Mouse (Mus musculus) midbrain, postnatal 0 days (tissue): ENCODE measurements around the gene Nxpe4. TPM values are rescaled to one million over a fixed set of nuclear protein-coding genes. Genes with fewer than 3 reads are reported as not detected.

Experiments used
- ATAC-seq: fragments of 200-750 bp; cut with Nextera tagmentation; 2 replicates; pipeline ENCODE4 v1.8.0; 2017; ENCODE audit warnings: moderate number of reproducible peaks, mild to moderate bottlenecking, moderate TSS enrichment, moderate library complexity; ENCODE audit not compliant: low FRiP score
- DNase-seq: peaks from one replicate; pipeline ENCODE4 v3.0.0-alpha.2; 2015; ENCODE audit warnings: low spot score
- H3K27ac ChIP-seq: fragments of 300-500 bp; sonication (generic); 2 replicates; pipeline ENCODE4 v1.5.1; 2014; ENCODE audit warnings: low read depth, mild to moderate bottlenecking, low read length, mixed read lengths
- H3K27me3 ChIP-seq: fragments of 300-500 bp; sonication (generic); 2 replicates; pipeline ENCODE4 v1.6.1; 2014; ENCODE audit warnings: low read length, control low read depth, mixed read lengths; ENCODE audit not compliant: insufficient read depth
- H3K36me3 ChIP-seq: fragments of 300-500 bp; sonication (generic); 2 replicates; pipeline ENCODE4 v1.6.1; 2014; ENCODE audit warnings: low read length, control low read depth, mixed read lengths; ENCODE audit not compliant: insufficient read depth
- H3K4me1 ChIP-seq: fragments of 300-500 bp; sonication (generic); 2 replicates; pipeline ENCODE4 v1.6.1; 2014; ENCODE audit warnings: mild to moderate bottlenecking, control low read depth, antibody characterized with exemption, low read length, mixed read lengths; ENCODE audit not compliant: insufficient read depth
- H3K4me2 ChIP-seq: fragments of 300-500 bp; sonication (generic); 2 replicates; pipeline ENCODE4 v1.6.1; 2014; ENCODE audit warnings: low read depth, mild to moderate bottlenecking, low read length, mixed read lengths; ENCODE audit not compliant: poor library complexity, severe bottlenecking
- H3K4me3 ChIP-seq: fragments of 300-500 bp; sonication (generic); 2 replicates; pipeline ENCODE4 v1.5.1; 2014; ENCODE audit warnings: low read depth, mild to moderate bottlenecking, low read length, moderate library complexity
- H3K9ac ChIP-seq: fragments of 300-500 bp; sonication (generic); replicated peaks from 2 replicates; pipeline ENCODE4 v1.6.1; 2014; ENCODE audit warnings: mild to moderate bottlenecking, low read length, moderate library complexity, mixed read lengths; ENCODE audit not compliant: poor library complexity, severe bottlenecking
- H3K9me3 ChIP-seq: fragments of 300-500 bp; sonication (generic); 2 replicates; pipeline ENCODE4 v1.6.1; 2016; ENCODE audit warnings: low read length, control low read depth
- CTCF ChIP-seq: IDR thresholded peaks from 2 replicates; pipeline ENCODE4 v1.5.1; 2016; ENCODE audit warnings: antibody characterized with exemption, mild to moderate bottlenecking
- WGBS: fragments of 180-500 bp; shearing (Covaris S2); extraction: QIAGEN DNeasy Blood & Tissue Kit; methylation state at CpG from one replicate; pipeline ENCODE4 v1.1.7; 2014; 5-methylcytosine and 5-hydroxymethylcytosine counted together
- polyA plus RNA-seq: library from polyadenylated mRNA; unstranded; fragments of >200 nt; fragmentation: Nextera tagmentation; extraction: Ambion mirVana; gene quantifications from 2 replicates; pipeline ENCODE4 v1.2.1, GENCODE M21; 2015
- total RNA-seq: library from RNA; depleted of rRNA; stranded (reverse); fragments of >200 nt; gene quantifications from 2 replicates; pipeline ENCODE4 v1.2.3, GENCODE M21; 2014

Nxpe4 gene
- total and polyA plus RNA-seq, 2 experiments from 2014 or later: 7.7 to 13.5 TPM

DNA sequence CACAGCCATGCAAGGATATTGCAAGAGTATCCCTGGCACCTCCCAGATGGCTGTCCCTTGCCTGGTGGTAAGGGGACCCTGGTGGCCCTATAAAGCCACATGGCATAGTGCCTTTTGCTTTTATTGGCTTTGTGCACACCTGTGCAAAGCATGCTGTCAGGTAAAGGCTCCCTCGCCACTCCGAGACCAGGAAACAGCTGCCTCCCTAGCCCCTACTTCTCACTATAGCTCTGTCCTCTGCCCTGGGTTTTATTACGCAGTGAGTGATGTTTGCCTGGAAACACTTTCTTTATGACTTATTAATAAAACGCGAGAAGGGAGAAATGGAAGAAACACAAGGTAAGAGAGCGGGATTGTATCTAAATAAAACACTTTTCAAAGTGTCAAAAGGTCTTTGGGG lies 49.1 kb downstream of the Nxpe4 start:
- no peaks in the 10 kb centered on the region for H3K27me3 ChIP-seq
- H3K9me3 ChIP-seq: no peaks in the 10 kb centered on the region
- H3K4me1 ChIP-seq: no peaks in the 10 kb centered on the region
- DNase-seq (no peak), ATAC-seq (no peak)
- no peak overlapping the region for H3K4me3 ChIP-seq
- TF ChIP-seq CTCF: no peak
- H3K36me3 ChIP-seq: no peaks in the 10 kb centered on the region
- H3K9ac ChIP-seq: no peak overlapping the region
- 91% methylated on average over 6 of the region's 6 CpGs for WGBS
- H3K4me2 ChIP-seq: no peak overlapping the region
- H3K27ac ChIP-seq: no peak overlapping the region

DNA sequence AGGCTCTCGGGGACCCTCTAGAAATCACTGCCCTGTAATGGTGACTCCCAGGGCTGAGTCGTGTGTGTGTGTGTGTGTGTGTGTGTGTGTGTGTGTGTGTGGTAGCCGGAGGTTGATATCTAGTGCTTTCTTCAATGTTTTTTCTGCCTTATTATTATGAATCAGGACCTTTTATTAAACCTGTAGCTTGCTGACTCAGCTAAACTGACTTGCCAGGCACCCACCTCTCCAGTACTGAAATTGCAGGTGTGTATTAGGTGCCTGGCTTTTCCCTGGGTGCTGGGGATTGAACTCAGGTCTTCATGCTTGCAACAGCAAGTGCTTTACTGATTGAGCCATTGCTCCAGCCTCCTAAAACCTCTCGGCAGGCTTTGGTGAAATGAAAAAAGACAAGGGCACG lies 50.1 kb downstream of the Nxpe4 start:
- no peak overlapping the region for H3K4me3 ChIP-seq
- H3K4me1 ChIP-seq: no peaks in the 10 kb centered on the region
- no peaks in the 10 kb centered on the region for H3K36me3 ChIP-seq
- WGBS: 96% methylated on average over 5 of the region's 5 CpGs
- H3K27ac ChIP-seq: no peak overlapping the region
- no peaks in the 10 kb centered on the region for H3K9me3 ChIP-seq
- H3K27me3 ChIP-seq: no peaks in the 10 kb centered on the region
- no peak overlapping the region for H3K9ac ChIP-seq
- no peak for TF ChIP-seq CTCF
- DNase-seq (no peak), ATAC-seq (no peak)
- no peak overlapping the region for H3K4me2 ChIP-seq

DNA sequence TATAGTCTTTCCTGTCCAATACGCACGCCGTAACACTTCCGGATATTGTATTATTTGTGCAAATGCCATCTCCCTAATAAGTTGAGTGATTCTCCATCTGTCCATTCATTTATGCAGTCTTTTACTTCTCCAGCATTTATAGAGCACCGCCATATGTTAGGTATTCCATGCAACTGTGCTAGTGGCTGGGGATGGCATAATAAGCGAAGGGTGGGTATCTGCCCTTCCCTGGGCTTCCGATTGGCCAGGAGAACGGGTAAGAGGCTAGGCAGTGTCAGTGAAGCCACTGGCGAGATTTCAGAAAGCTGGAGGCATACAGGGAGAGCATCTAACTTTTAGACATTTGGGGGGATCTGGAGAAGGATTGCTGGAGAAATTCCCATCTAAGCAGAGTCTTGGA lies 52.9 kb downstream of the Nxpe4 start:
- Histone ChIP-seq H3K4me1 (no peaks in the 10 kb centered on the region), H3K9ac (no peak overlapping the region), H3K36me3 (no peaks in the 10 kb centered on the region), H3K27ac (no peak overlapping the region), H3K27me3 (no peaks in the 10 kb centered on the region), H3K9me3 (no peaks in the 10 kb centered on the region), H3K4me2 (no peak overlapping the region), H3K4me3 (no peak overlapping the region)
- WGBS: 87% methylated on average over 9 of the region's 9 CpGs
- no peak for DNase-seq
- no peak for TF ChIP-seq CTCF
- no peak for ATAC-seq

GRCm38 (mm10) chr9:48216091-48217001 lies 54.5 kb downstream of the Nxpe4 start:
- no peak for ATAC-seq
- WGBS: 89% methylated on average over 13 of the region's 13 CpGs

DNA sequence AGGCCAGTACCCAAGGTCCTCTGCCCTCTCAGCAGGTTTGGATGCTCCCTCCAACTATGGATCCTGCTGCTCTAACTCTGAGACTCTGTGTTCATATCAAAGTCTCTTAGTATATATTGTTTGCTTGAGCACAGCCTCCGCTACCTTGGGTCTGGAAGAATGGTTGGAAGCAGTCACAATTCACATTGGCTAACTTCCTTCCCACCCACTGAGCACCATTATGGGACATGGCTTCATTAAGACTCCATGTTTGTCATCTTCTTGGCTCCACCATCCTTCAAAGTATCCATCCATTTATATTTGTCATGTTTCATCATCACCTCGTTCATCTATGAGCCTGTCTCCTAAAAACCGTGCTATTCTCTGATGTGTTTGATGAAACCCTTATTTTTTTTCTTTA lies 68.9 kb downstream of the Nxpe4 start:
- Histone ChIP-seq H3K27me3 (no peaks in the 10 kb centered on the region), H3K4me2 (no peak overlapping the region), H3K4me3 (no peak overlapping the region), H3K9me3 (no peaks in the 10 kb centered on the region), H3K27ac (no peak overlapping the region), H3K36me3 (no peaks in the 10 kb centered on the region), H3K9ac (no peak overlapping the region), H3K4me1 (no peaks in the 10 kb centered on the region)
- no peak for TF ChIP-seq CTCF
- 86% methylated on average over 3 of the region's 3 CpGs for WGBS
- ATAC-seq: no peak
- DNase-seq: no peak

More at GRCm38 (mm10) chr9:48216091-48217001, 54.5 kb downstream of the Nxpe4 start:
- H3K9ac ChIP-seq: no peak overlapping the region
- no peak overlapping the region for H3K4me3 ChIP-seq
- no peaks in the 10 kb centered on the region for H3K9me3 ChIP-seq
- H3K36me3 ChIP-seq: no peaks in the 10 kb centered on the region
- H3K27ac ChIP-seq: no peak overlapping the region
- no peak for DNase-seq
- no peak overlapping the region for H3K4me2 ChIP-seq
- H3K27me3 ChIP-seq: no peaks in the 10 kb centered on the region
- 0 out of 2 replicates have a peak, but pooled peaks cover 2% of the 10 kb centered on the region for H3K4me1 ChIP-seq
- TF ChIP-seq CTCF: no peak

DNA sequence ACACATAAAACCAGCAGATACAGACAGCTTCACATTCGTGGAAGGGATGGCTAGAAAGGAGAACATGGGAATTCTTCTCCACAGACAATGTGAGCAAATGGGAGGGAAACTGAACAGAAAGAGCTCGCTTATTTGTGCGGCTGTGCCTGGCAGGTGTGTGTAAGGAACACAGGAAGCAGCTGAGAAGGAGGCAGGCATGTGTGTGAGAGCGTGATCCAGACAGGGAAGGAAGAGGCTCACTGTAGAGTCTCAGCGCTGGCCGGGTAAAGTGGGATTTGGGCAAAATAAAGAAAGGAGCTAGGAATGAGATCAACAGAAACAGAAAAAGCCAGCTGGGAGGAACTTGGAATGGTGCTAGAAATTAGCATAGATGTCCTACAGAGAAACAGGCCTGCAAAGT lies 74.6 kb downstream of the Nxpe4 start:
- H3K9ac ChIP-seq: no peak overlapping the region
- no peak overlapping the region for H3K27ac ChIP-seq
- H3K4me3 ChIP-seq: no peak overlapping the region
- no peaks in the 10 kb centered on the region; the same call in 1 of the 2 replicates for H3K27me3 ChIP-seq
- ATAC-seq: no peak
- 68% methylated on average over 6 of the region's 6 CpGs for WGBS
- no peak for TF ChIP-seq CTCF
- no peak overlapping the region for H3K4me2 ChIP-seq
- no peaks in the 10 kb centered on the region for H3K36me3 ChIP-seq
- no peaks in the 10 kb centered on the region for H3K4me1 ChIP-seq
- DNase-seq: no peak
- no peaks in the 10 kb centered on the region for H3K9me3 ChIP-seq
